In the genomic region with DNA sequence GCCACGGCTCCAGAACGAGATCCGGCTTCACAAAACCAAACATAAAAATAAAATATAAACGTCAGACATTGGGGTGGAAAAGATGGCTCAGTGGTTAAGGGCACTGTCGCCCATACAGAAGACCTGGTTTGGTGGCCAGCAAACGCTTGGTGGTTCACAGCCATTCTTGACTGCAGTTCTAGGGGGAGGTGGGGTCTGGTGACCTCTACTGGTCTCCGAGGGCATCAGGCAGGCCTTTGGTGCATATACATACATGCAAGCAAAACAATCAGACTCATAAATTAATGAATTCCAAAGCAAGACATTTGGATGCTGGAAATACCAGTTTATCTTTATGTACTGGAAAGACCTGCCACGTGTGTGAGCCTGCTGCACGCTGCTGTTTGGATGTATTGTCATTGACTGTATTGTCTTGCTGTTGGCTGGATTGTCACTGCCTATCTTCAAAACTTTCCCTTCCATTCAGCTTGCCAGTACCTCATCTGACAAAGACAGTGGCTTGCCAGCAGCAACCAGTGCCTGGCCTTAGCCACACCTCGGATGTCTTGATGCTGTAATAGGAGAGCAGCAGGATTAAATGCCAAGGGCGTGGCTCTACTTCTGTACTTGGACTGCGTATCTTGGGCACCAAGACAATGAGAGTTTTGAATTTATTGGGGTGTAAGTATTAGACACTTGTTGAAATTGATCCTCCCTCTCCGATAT, we compare ENCODE assay signal across 12 mouse cellular contexts. TPM values are rescaled to one million over a fixed set of nuclear protein-coding genes. Genes with fewer than 3 reads are reported as not detected.
DNase-seq lines count a peak whose midpoint lies in the region; ATAC-seq and TF ChIP-seq lines count a peak whose summit lies in the region.
"Had no signal": no experiment of that assay in that cellular context is flagged by ENCODE, and none has a peak within 500 bp of the region (broad histone marks: within the 10 kb centered on the region; RNA-seq: fewer than 3 reads in every experiment).

No protein-coding gene starts in this region.

- H3K4me3 ChIP-seq in hindbrain, embryonic 11.5 days (ENCODE audit: low read depth, low read length) = no peak overlapping the region
- H3K4me3 ChIP-seq in hindbrain, embryonic 10.5 days = no peak overlapping the region
- H3K4me3 ChIP-seq in forebrain, postnatal 0 days (ENCODE audit: low read depth, low read length) = no peak overlapping the region
- H3K4me3 ChIP-seq in midbrain, embryonic 14.5 days (replicated peaks; ENCODE audit: low read depth, low read length) = no peak overlapping the region
- H3K4me3 ChIP-seq: erythroblast, embryonic 14.5 days had no signal

- ATAC-seq in hindbrain, embryonic 11.5 days (ENCODE audit: low FRiP score) = peak; percentile 71
- no peak; the same call in 1 of the 2 replicates for ATAC-seq in forebrain, postnatal 0 days
- peak; percentile 70; the same call in 1 of the 2 replicates for ATAC-seq in midbrain, embryonic 14.5 days (ENCODE audit: low FRiP score, low TSS enrichment)

- H3K36me3 ChIP-seq in hindbrain, embryonic 11.5 days (ENCODE audit: control insufficient read depth, insufficient read depth, low read length) = no peaks in the 10 kb centered on the region
- H3K36me3 ChIP-seq in hindbrain, embryonic 10.5 days = no peaks in the 10 kb centered on the region
- no peaks in the 10 kb centered on the region for H3K36me3 ChIP-seq in forebrain, postnatal 0 days (ENCODE audit: insufficient read depth)
- no peaks in the 10 kb centered on the region for H3K36me3 ChIP-seq in midbrain, embryonic 14.5 days (ENCODE audit: control insufficient read depth, insufficient read depth, low read length)

- TF ChIP-seq CTCF in forebrain, postnatal 0 days (IDR thresholded peaks at IDR 0.05; ENCODE audit: low read depth) = no peak

- H3K4me2 ChIP-seq in hindbrain, embryonic 11.5 days (replicated peaks; ENCODE audit: low read depth, low read length) = no peak overlapping the region
- H3K4me2 ChIP-seq in forebrain, postnatal 0 days (ENCODE audit: low read depth) = no peak overlapping the region
- peak overlapping the region; percentile 21; the same call in 1 of the 2 replicates for H3K4me2 ChIP-seq in midbrain, embryonic 14.5 days (ENCODE audit: low read length)

- H3K4me1 ChIP-seq in hindbrain, embryonic 11.5 days (replicated peaks; ENCODE audit: control insufficient read depth, insufficient read depth, low read length) = no peaks in the 10 kb centered on the region
- H3K4me1 ChIP-seq in hindbrain, embryonic 10.5 days (replicated peaks) = peaks cover 6% of the 10 kb centered on the region; the same call in 1 of the 2 replicates
- H3K4me1 ChIP-seq in forebrain, postnatal 0 days (ENCODE audit: insufficient read depth) = peaks cover 5% of the 10 kb centered on the region; the same call in 1 of the 2 replicates
- H3K4me1 ChIP-seq in midbrain, embryonic 14.5 days (ENCODE audit: control insufficient read depth, insufficient read depth, low read length) = peaks cover 4% of the 10 kb centered on the region; the same call in 1 of the 2 replicates

- H3K27ac ChIP-seq in hindbrain, embryonic 11.5 days (ENCODE audit: low read depth, low read length) = no peak overlapping the region
- no peak overlapping the region for H3K27ac ChIP-seq in hindbrain, embryonic 10.5 days
- peak overlapping the region; percentile 89 for H3K27ac ChIP-seq in forebrain, postnatal 0 days (ENCODE audit: low read depth, low read length)
- H3K27ac ChIP-seq in midbrain, embryonic 14.5 days (replicated peaks; ENCODE audit: low read depth, low read length) = peak overlapping the region; percentile 73

- no peak overlapping the region for H3K9ac ChIP-seq in hindbrain, embryonic 11.5 days (ENCODE audit: low read depth, low read length)
- no peak overlapping the region for H3K9ac ChIP-seq in forebrain, postnatal 0 days
- no peak overlapping the region for H3K9ac ChIP-seq in midbrain, embryonic 14.5 days (replicated peaks; ENCODE audit: low read length)

- no peaks in the 10 kb centered on the region for H3K9me3 ChIP-seq in hindbrain, embryonic 11.5 days (ENCODE audit: control insufficient read depth, low read length)
- no peaks in the 10 kb centered on the region for H3K9me3 ChIP-seq in hindbrain, embryonic 10.5 days
- no peaks in the 10 kb centered on the region for H3K9me3 ChIP-seq in forebrain, postnatal 0 days (ENCODE audit: low read length)
- no peaks in the 10 kb centered on the region for H3K9me3 ChIP-seq in midbrain, embryonic 14.5 days (ENCODE audit: control insufficient read depth, low read length)

- H3K27me3 ChIP-seq in hindbrain, embryonic 11.5 days (ENCODE audit: control insufficient read depth, insufficient read depth, low read length) = no peaks in the 10 kb centered on the region
- H3K27me3 ChIP-seq in hindbrain, embryonic 10.5 days (ENCODE audit: insufficient read depth, poor library complexity, severe bottlenecking) = no peaks in the 10 kb centered on the region
- H3K27me3 ChIP-seq in forebrain, postnatal 0 days (ENCODE audit: insufficient read depth, low read length) = no peaks in the 10 kb centered on the region
- H3K27me3 ChIP-seq in midbrain, embryonic 14.5 days (ENCODE audit: control insufficient read depth, insufficient read depth, low read length) = no peaks in the 10 kb centered on the region; the same call in 1 of the 2 replicates

- no peak for DNase-seq in hindbrain, embryonic 11.5 days (ENCODE audit: low spot score)
- DNase-seq in hindbrain, embryonic 10.5 days (ENCODE audit: low spot score) = no peak
- DNase-seq in A20 (ENCODE audit: low read depth, low spot score) = peak; percentile 39
- DNase-seq in forebrain, postnatal 0 days = no peak
- no peak for DNase-seq in midbrain, embryonic 14.5 days
- no peak for DNase-seq in urinary bladder, postnatal 36 days (ENCODE audit: low spot score in 2 of 2)
- no peak for DNase-seq in frontal cortex, adult 2 months (ENCODE audit: extremely low spot score in 1 of 2, low spot score in 1 of 2)
- no peak for DNase-seq in right cerebral cortex, adult 18-20 months
- DNase-seq: cerebellum, postnatal 14 days; spleen, adult 18-20 months; thymus, adult 2 months had no signal

- WGBS in hindbrain, embryonic 11.5 days = 85% methylated on average over 13 of the region's 13 CpGs
- 86% methylated on average over 13 of the region's 13 CpGs for WGBS in hindbrain, embryonic 10.5 days
- WGBS in forebrain, postnatal 0 days = 77% methylated on average over 13 of the region's 13 CpGs
- WGBS in midbrain, embryonic 14.5 days = 79% methylated on average over 13 of the region's 13 CpGs

RNA-seq across cellular contexts. Expression of gene BC048403, which starts 24.9 kb away (rescaled TPM):
- polyA plus RNA-seq in hindbrain, embryonic 11.5 days (2014; fragmentation: Nextera tagmentation; extraction: Ambion mirVana) = 2.9 and 3.6 TPM in 2 replicates
- 2.5 and 3.0 TPM in 2 replicates for polyA plus RNA-seq in hindbrain, embryonic 10.5 days (2016; fragmentation: Nextera tagmentation; extraction: Ambion mirVana)
- total RNA-seq in forebrain, postnatal 0 days (2014; rRNA removed) = 1.2 and 4.0 TPM in 2 replicates
- polyA plus RNA-seq in forebrain, postnatal 0 days (2015; fragmentation: Nextera tagmentation; extraction: Ambion mirVana) = 1.7 and 2.3 TPM in 2 replicates
- 2.1 and 2.6 TPM in 2 replicates for polyA plus RNA-seq in midbrain, embryonic 14.5 days (2014; fragmentation: Nextera tagmentation; extraction: Ambion mirVana)
- 6.5 and 7.2 TPM in 2 replicates for polyA plus RNA-seq in frontal cortex, adult 2 months (2012; rRNA removed)

Comparison
In these comparisons a context has a peak if more than half of its experiments do, and no peak if none do; other contexts are left out.
1. H3K27ac ChIP-seq: peak in forebrain, postnatal 0 days (single experiment) and midbrain, embryonic 14.5 days (single experiment); none in hindbrain, embryonic 11.5 days (single experiment) and hindbrain, embryonic 10.5 days (single experiment).